Mouse (Mus musculus): ENCODE measurements at regions not wholly inside any gene's neighbourhood (a gene's known extent, or its start where the extent isn't known, plus 50 kb on each side); places are given as distances from the start of the nearest gene placed in this dataset.

GRCm38 (mm10) chr11:94866176-94866967 is 69.7 kb upstream of the Col1a1 start:
- no peak overlapping the region for H3K27ac ChIP-seq (ENCODE audit: insufficient read depth, low read depth, low read length)
- H3K4me3 ChIP-seq (ENCODE audit: insufficient read depth, low read length) = no peak overlapping the region
- peak; percentile 58 for TF ChIP-seq CTCF (IDR thresholded peaks at IDR 0.05; ENCODE audit: low read depth, low read length)
- no peak for TF ChIP-seq POLR2A (IDR thresholded peaks at IDR 0.05; ENCODE audit: borderline replicate concordance, low read depth, low read length)
- no peaks in the 10 kb centered on the region for H3K4me1 ChIP-seq (ENCODE audit: control insufficient read depth, insufficient read depth, low read length)

GRCm38 (mm10) chr11:94850129-94850528 is 67.6 kb upstream of the Tmem92 start:
- Histone ChIP-seq H3K27ac (ENCODE audit: insufficient read depth, low read depth, low read length) (no peak overlapping the region), H3K4me3 (ENCODE audit: insufficient read depth, low read length) (no peak overlapping the region), H3K4me1 (ENCODE audit: control insufficient read depth, insufficient read depth, low read length) (no peaks in the 10 kb centered on the region)
- TF ChIP-seq CTCF (IDR thresholded peaks at IDR 0.05; ENCODE audit: low read depth, low read length) = no peak
- TF ChIP-seq POLR2A (IDR thresholded peaks at IDR 0.05; ENCODE audit: borderline replicate concordance, low read depth, low read length) = no peak

GRCm38 (mm10) chr11:94839133-94839532 is 56.6 kb upstream of the Tmem92 start:
- TF ChIP-seq POLR2A (IDR thresholded peaks at IDR 0.05; ENCODE audit: borderline replicate concordance, low read depth, low read length) (no peak), CTCF (IDR thresholded peaks at IDR 0.05; ENCODE audit: low read depth, low read length) (no peak)
- no peak overlapping the region for H3K27ac ChIP-seq (ENCODE audit: insufficient read depth, low read depth, low read length)
- no peaks in the 10 kb centered on the region for H3K4me1 ChIP-seq (ENCODE audit: control insufficient read depth, insufficient read depth, low read length)
- no peak overlapping the region for H3K4me3 ChIP-seq (ENCODE audit: insufficient read depth, low read length)

DNA sequence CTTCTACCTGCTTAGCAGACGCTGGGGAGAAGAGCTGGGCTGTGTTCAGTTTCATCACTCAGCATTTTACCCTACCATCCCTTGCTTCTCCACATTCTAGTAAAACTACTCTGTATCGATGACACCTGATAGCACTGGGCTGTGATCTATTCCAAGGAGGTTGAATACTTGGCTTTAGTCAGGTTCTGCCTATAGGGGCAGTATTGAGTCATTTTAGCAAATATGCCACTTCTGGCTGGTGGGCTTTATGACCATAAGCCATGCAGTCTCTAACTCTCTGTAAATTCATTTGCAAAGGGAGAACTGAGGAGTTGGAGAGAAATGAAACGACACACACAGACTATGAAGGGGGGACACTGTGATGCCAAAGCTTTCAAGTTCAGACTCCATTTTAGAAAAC is 55.6 kb upstream of the Tmem92 start:
- Histone ChIP-seq H3K27ac (ENCODE audit: insufficient read depth, low read depth, low read length) (no peak overlapping the region), H3K4me1 (ENCODE audit: control insufficient read depth, insufficient read depth, low read length) (no peaks in the 10 kb centered on the region), H3K4me3 (ENCODE audit: insufficient read depth, low read length) (no peak overlapping the region)
- no peak for TF ChIP-seq CTCF (IDR thresholded peaks at IDR 0.05; ENCODE audit: low read depth, low read length)

GRCm38 (mm10) chr11:94836347-94836746 is 53.8 kb upstream of the Tmem92 start:
- H3K27ac ChIP-seq (ENCODE audit: insufficient read depth, low read depth, low read length) = no peak overlapping the region
- no peak overlapping the region for H3K4me3 ChIP-seq (ENCODE audit: insufficient read depth, low read length)
- no peaks in the 10 kb centered on the region for H3K4me1 ChIP-seq (ENCODE audit: control insufficient read depth, insufficient read depth, low read length)
- TF ChIP-seq CTCF (IDR thresholded peaks at IDR 0.05; ENCODE audit: low read depth, low read length) (no peak), POLR2A (IDR thresholded peaks at IDR 0.05; ENCODE audit: borderline replicate concordance, low read depth, low read length) (no peak)

GRCm38 (mm10) chr11:94832246-94832985 is 49.9 kb upstream of the Tmem92 start:
- Histone ChIP-seq H3K27ac (ENCODE audit: insufficient read depth, low read depth, low read length) (no peak overlapping the region), H3K4me3 (ENCODE audit: insufficient read depth, low read length) (no peak overlapping the region), H3K4me1 (ENCODE audit: control insufficient read depth, insufficient read depth, low read length) (no peaks in the 10 kb centered on the region)
- TF ChIP-seq CTCF (IDR thresholded peaks at IDR 0.05; ENCODE audit: low read depth, low read length) (peak; percentile 58), POLR2A (IDR thresholded peaks at IDR 0.05; ENCODE audit: borderline replicate concordance, low read depth, low read length) (no peak)

Data from bone marrow macrophage, adult 2 months (primary cell).